Mouse (Mus musculus) stomach, embryonic 16.5 days (tissue): ENCODE measurements around the gene Gnmt. TPM values are rescaled to one million over a fixed set of nuclear protein-coding genes. Genes with fewer than 3 reads are reported as not detected.

Source experiments
- ATAC-seq: fragments of 200-750 bp; cut with Nextera tagmentation; 2 replicates; pipeline ENCODE4 v1.8.0; 2017; ENCODE audit warnings: moderate number of reproducible peaks, moderate TSS enrichment; ENCODE audit not compliant: insufficient read depth, low FRiP score
- H3K27ac ChIP-seq: fragments of 300-500 bp; sonication (generic); 2 replicates; pipeline ENCODE4 v1.5.1; 2014; ENCODE audit warnings: low read length
- H3K27me3 ChIP-seq: fragments of 300-500 bp; sonication (generic); 2 replicates; pipeline ENCODE4 v1.6.1; 2014; ENCODE audit warnings: low read length, control low read depth, mixed read lengths; ENCODE audit not compliant: control insufficient read depth, insufficient read depth
- H3K36me3 ChIP-seq: fragments of 300-500 bp; sonication (generic); 2 replicates; pipeline ENCODE4 v1.6.1; 2014; ENCODE audit warnings: low read length; ENCODE audit not compliant: control insufficient read depth, insufficient read depth
- H3K4me1 ChIP-seq: fragments of 300-500 bp; sonication (generic); 2 replicates; pipeline ENCODE4 v1.6.1; 2014; ENCODE audit warnings: low read length, control low read depth, mixed read lengths; ENCODE audit not compliant: control insufficient read depth, insufficient read depth
- H3K4me2 ChIP-seq: fragments of 300-500 bp; sonication (generic); 2 replicates; pipeline ENCODE4 v1.6.1; 2014; ENCODE audit warnings: low read depth, low read length, mixed read lengths
- H3K4me3 ChIP-seq: fragments of 300-500 bp; sonication (generic); replicated peaks from 2 replicates; pipeline ENCODE4 v1.5.1; 2014; ENCODE audit warnings: mild to moderate bottlenecking, low read length
- H3K9ac ChIP-seq: fragments of 300-500 bp; sonication (generic); 2 replicates; pipeline ENCODE4 v1.6.1; 2014; ENCODE audit warnings: low read length
- H3K9me3 ChIP-seq: fragments of 300-500 bp; sonication (generic); replicated peaks from 2 replicates; pipeline ENCODE4 v1.6.1; 2016; ENCODE audit warnings: low read length, control low read depth; ENCODE audit not compliant: control insufficient read depth
- WGBS: fragments of 180-500 bp; shearing (Covaris S2); extraction: QIAGEN DNeasy Blood & Tissue Kit; methylation state at CpG from one replicate; pipeline ENCODE4 v1.1.7; 2014; 5-methylcytosine and 5-hydroxymethylcytosine counted together
- polyA plus RNA-seq: library from polyadenylated mRNA; unstranded; fragments of >200 nt; fragmentation: Nextera tagmentation; extraction: Ambion mirVana; gene quantifications from 2 replicates; pipeline ENCODE4 v1.2.1, GENCODE M21; 2015

Gnmt gene
- polyA plus RNA-seq, 1 experiment from 2014 or later: 17.1 TPM

- H3K4me1 ChIP-seq: peaks cover 8% of the 10 kb centered on the region
- 0 out of 2 replicates have a peak, but pooled peaks cover 8% of the 10 kb centered on the region for H3K36me3 ChIP-seq
- H3K4me2 ChIP-seq: no peak overlapping the region
- H3K27ac ChIP-seq: no peak overlapping the region
- 85% methylated on average over 9 of the region's 9 CpGs for WGBS
- no peak overlapping the region for H3K9ac ChIP-seq
- H3K27me3 ChIP-seq: no peaks in the 10 kb centered on the region
- H3K9me3 ChIP-seq: no peaks in the 10 kb centered on the region
- ATAC-seq: no peak
- H3K4me3 ChIP-seq: no peak overlapping the region
Measured at GRCm38 (mm10) chr17:46713849-46714248, 15.1 kb downstream of the Gnmt start.

GRCm38 (mm10) chr17:46712442-46712841 is 16.5 kb downstream of the Gnmt start:
- no peak overlapping the region for H3K27ac ChIP-seq

GRCm38 (mm10) chr17:46711612-46712271 is 17.2 kb downstream of the Gnmt start:
- Histone ChIP-seq H3K4me2 (peak overlapping the region; percentile 98), H3K36me3 (0 out of 2 replicates have a peak, but pooled peaks cover 8% of the 10 kb centered on the region), H3K9me3 (no peaks in the 10 kb centered on the region), H3K27ac (peak overlapping the region; percentile 72; the same call in 1 of the 2 replicates), H3K9ac (peak overlapping the region; percentile 95), H3K4me3 (peak overlapping the region; percentile 94), H3K27me3 (no peaks in the 10 kb centered on the region), H3K4me1 (peaks cover 8% of the 10 kb centered on the region)
- peak; percentile 61; the same call in 1 of the 2 replicates for ATAC-seq
- WGBS: under 1% methylated on average over 76 of the region's 76 CpGs

More at GRCm38 (mm10) chr17:46712442-46712841, 16.5 kb downstream of the Gnmt start:
- Histone ChIP-seq H3K4me2 (peak overlapping the region; percentile 98), H3K9me3 (no peaks in the 10 kb centered on the region), H3K9ac (peak overlapping the region; percentile 95), H3K36me3 (0 out of 2 replicates have a peak, but pooled peaks cover 8% of the 10 kb centered on the region), H3K4me1 (peaks cover 8% of the 10 kb centered on the region), H3K27me3 (no peaks in the 10 kb centered on the region), H3K4me3 (peak overlapping the region; percentile 94)
- WGBS: 56% methylated on average over 7 of the region's 7 CpGs
- ATAC-seq: no peak

GRCm38 (mm10) chr17:46710959-46711597 is 17.9 kb downstream of the Gnmt start, which contains the start of gene Pex6:
TSS of gene Pex6 (plus strand) at chr17:46711463.
- H3K9ac ChIP-seq: peak within 1 kb of the TSS; percentile 95
- ATAC-seq: peak; percentile 88
- WGBS: 6% methylated on average over 36 of the region's 36 CpGs

GRCm38 (mm10) chr17:46706375-46707089 is 22.4 kb downstream of the Gnmt start:
- Histone ChIP-seq H3K27me3 (no peaks in the 10 kb centered on the region), H3K36me3 (no peaks in the 10 kb centered on the region), H3K4me1 (peaks cover 29% of the 10 kb centered on the region), H3K9ac (no peak overlapping the region), H3K9me3 (no peaks in the 10 kb centered on the region), H3K4me2 (no peak overlapping the region), H3K27ac (no peak overlapping the region), H3K4me3 (no peak overlapping the region)
- 90% methylated on average over 14 of the region's 14 CpGs for WGBS
- ATAC-seq: no peak

More at GRCm38 (mm10) chr17:46710959-46711597, 17.9 kb downstream of the Gnmt start, which contains the start of gene Pex6:
- no peaks in the 10 kb centered on the region for H3K9me3 ChIP-seq
- H3K4me2 ChIP-seq: peak within 1 kb of the TSS; percentile 98
- peak within 1 kb of the TSS; percentile 72; the same call in 1 of the 2 replicates for H3K27ac ChIP-seq
- H3K27me3 ChIP-seq: no peaks in the 10 kb centered on the region
- H3K36me3 ChIP-seq: 0 out of 2 replicates have a peak, but pooled peaks cover 8% of the 10 kb centered on the region
- peaks cover 8% of the 10 kb centered on the region for H3K4me1 ChIP-seq
- H3K4me3 ChIP-seq: peak within 1 kb of the TSS; percentile 94

GRCm38 (mm10) chr17:46704887-46705835 is 23.8 kb downstream of the Gnmt start, which contains the start of gene Ppp2r5d:
TSS of gene Ppp2r5d (minus strand) at chr17:46705111.
- Histone ChIP-seq H3K27me3 (no peaks in the 10 kb centered on the region), H3K4me2 (peak within 1 kb of the TSS; percentile 95), H3K9ac (peak within 1 kb of the TSS; percentile 90), H3K27ac (peak within 1 kb of the TSS; percentile 96), H3K4me1 (peaks cover 37% of the 10 kb centered on the region), H3K36me3 (no peaks in the 10 kb centered on the region), H3K4me3 (peak within 1 kb of the TSS; percentile 86), H3K9me3 (no peaks in the 10 kb centered on the region)
- ATAC-seq: peak; percentile 95
- under 1% methylated on average over 48 of the region's 48 CpGs for WGBS

- peak overlapping the region; percentile 86 for H3K4me3 ChIP-seq
- 2% methylated on average over 40 of the region's 41 CpGs for WGBS
- peak; percentile 83 for ATAC-seq
Measured at GRCm38 (mm10) chr17:46703971-46704886, 24.7 kb downstream of the Gnmt start.

More at GRCm38 (mm10) chr17:46703971-46704886, 24.7 kb downstream of the Gnmt start:
- peak overlapping the region; percentile 66 for H3K4me2 ChIP-seq
- peak overlapping the region; percentile 90 for H3K9ac ChIP-seq
- no peaks in the 10 kb centered on the region for H3K9me3 ChIP-seq
- H3K36me3 ChIP-seq: peaks cover 4% of the 10 kb centered on the region; the same call in 1 of the 2 replicates
- H3K27ac ChIP-seq: peak overlapping the region; percentile 96
- H3K27me3 ChIP-seq: no peaks in the 10 kb centered on the region
- H3K4me1 ChIP-seq: peaks cover 37% of the 10 kb centered on the region
